Mouse (Mus musculus) testis, postnatal 10 days (tissue): ENCODE measurements around the gene Pp2d1.

Experiments used
- DNase-seq: peaks from one replicate; pipeline ENCODE4 v3.0.0; 2021; ENCODE audit warnings: low spot score

The Pp2d1 gene

DNA sequence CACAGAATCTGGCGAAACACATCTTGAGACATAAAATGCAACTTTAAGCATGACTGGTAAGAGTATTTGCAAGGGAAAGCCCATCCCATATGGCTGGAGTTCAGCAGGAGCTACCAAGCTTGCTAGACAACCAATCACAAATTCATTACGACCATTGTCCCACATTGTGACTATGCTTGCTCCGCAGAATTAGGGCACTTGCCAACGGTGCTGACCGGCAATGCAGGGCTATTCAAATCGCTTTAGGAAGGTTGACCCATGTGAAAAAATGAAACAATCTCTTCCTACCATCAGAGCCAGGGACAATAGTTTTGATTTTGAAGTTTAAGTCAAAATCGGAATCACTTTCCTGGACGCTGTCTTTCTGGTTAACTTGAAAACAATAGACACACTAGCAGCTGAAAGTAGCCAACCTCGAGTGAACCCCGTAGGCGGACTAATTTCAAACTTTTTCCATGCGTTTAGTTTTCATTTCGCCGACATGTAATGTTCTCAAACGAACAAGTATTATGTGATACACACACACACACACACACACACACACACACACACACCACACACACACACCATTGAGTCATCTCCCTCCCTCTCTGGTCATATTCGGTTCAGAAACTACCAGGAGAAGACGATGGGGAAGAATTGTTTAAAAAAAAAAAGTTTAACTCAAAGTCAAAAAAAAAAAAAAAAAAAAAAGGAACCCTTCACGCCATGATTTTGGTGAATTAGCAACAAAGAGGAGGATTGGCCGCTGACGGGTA is 27.1 kb upstream of the Pp2d1 start, which contains the start of gene Kat2b:
Gene Kat2b, plus strand, starts transcription at position 701 of the 758 bp plus-strand sequence.
- DNase-seq: peak; percentile 53

DNA sequence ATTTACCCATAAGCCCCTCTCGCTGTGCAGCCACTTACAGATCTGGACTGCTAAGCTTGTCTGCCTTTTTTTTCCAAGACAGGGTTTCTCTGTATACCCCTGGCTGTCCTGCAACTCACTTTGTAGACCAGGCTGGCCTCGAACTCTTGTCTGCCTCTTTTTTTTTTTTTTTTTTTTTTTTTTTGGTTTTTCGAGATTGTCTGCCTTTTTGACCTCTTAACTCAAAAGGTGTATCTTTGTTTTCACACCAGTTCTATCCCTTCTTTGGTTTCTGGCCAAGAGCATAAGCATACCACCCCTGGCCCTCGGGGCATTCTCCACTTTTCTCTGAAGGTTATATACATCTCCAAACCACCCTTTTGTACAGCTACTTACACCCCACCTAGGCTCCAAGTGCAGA is 25.6 kb upstream of the Pp2d1 start:
- no peak for DNase-seq

DNA sequence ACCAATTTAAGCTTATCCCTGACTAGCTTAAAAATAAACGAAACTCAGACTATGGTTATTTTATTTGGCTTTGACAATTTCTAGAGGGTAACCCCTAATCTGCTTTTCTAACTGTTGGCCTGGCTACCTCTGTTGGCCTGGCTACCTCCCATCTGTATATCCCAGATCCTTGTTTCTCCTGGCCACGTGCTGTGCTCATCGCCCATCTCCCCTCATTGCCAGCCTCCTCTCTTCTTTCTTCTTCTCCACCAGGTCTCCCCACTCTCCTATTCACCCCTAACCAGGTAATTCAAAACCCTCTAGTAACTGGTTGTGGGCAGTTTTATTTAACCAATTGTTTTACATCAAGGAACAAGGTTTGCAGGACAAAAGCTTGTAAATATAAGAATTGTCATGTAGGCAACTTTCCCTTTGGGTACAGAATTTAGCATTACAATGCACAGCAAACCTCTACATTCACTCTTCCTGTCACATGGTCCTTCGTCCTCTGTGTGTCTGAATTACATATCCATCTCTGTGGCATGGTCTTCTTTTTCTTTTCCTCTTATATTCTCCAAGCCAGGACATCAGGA is 22.3 kb upstream of the Pp2d1 start:
- DNase-seq: no peak

DNA sequence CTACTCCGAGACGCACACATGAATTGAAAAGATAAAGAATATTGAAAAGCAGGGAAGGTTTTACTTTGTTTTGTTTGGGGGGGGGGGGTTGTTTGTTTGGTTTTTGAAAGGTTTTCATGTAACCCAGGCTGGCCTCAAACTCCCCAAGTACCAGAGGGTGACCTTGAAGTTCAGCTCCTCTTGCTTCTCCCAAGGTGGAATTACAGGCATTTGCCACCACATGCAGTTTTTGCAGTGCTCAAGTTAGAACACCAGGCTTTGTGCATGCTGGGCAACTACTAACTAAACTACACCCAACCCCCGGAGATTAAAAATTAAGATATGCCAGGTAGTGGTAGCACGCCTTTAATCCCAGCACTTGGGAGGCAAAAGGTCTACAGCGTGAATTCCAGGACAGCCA is 20.4 kb upstream of the Pp2d1 start:
- DNase-seq: no peak

DNA sequence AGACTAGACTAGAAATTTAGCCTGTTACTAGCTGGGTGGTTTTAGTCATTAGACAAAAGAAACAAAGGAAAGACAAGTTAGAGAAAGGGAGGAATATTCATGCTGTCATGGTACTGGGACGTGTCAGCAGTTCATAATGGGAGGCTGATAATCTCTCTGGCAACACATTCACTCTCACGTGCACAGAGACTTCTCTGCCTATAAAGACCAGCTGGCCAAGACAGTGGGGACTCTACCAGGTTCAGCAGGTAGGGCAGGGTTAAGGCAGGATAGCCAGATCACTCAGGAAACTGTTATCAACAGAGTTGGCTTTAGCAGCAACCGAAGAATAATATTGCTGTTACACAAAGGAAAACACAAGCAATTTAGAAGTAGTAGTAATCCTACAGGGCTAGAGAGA is 18.2 kb upstream of the Pp2d1 start:
- no peak for DNase-seq

DNA sequence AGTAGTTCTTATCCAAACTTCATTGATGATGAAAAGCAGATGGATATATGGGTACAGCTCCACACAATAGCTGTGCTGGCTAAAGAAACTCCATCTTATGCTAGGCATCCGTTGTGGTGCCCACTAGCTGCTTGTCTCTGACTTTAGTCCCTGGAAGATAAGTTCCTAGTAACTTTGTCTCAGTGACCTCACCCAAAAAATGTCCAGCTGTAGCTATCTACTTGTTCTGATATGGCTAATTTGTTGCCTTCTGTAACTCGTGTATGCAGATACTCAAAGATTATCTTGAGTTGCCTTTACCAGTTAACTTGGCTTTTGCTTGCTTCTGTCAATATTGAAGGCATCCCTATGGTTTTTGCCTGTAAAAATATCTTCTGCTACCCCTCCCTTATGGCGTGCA is 15.6 kb upstream of the Pp2d1 start:
- no peak for DNase-seq

DNA sequence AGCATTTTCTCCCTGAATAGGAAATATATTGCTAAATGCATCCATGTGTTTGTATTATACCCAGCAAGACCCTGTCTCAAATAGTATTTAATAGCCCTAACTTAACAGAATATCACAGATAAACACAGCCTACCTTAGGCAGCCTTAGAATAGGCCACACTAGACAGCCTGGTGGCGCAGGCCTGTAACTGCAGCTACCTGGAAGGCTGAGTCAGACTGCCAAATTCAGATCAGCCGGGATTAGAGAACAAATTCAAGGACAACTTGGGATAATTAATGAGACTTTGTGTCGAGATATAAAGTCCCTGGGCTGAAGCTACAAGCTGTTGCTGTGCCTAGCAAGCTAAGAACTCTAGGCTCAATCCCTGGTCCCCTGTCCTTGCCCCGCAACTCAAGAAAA is 14.8 kb upstream of the Pp2d1 start:
- DNase-seq: no peak

DNA sequence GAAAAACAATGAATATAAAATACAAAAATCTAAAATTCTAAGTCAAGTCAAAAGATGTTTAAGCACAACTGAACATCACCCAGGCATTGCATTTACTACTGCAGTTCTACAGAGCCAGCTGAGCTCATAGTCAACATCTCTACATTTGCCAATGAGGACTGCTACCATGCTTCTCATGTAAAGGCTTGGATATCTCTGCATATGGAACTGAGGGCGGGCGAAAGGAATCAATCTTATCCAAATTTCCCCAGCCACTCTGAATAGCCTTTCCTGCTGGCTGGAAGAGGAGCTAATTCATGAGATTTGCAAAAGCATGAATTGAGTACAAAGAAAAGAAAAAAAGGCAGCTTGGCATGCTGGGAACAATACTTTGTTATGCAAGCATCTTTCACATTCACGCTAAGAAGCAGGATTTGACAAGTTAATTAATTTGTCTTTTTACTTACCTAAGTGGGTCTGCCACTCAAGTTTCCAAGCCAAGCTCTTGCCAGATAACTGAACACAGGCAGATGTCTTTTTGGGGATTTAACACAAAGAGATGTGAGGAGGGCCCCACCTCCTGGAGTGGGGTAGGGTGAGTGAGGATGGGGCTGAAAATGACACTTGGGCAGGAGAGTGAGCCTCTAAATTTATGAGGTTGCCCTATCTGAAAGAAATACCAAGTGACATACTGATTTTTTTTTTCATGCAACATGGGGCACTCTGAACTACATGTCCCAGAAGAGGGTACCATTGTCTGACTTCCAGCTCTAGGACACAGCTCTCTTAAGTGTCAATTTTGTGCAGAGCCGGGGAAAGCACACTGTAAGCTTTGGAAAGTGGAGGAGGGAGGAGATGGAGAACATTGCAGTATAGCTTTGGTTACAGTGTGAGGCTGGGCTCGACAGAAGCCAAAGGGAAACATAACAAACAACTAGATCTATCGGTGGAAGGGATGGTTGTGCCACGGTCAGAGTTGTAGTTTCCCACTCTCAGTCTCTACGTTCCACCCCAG is 12.4 kb upstream of the Pp2d1 start:
- DNase-seq: no peak

DNA sequence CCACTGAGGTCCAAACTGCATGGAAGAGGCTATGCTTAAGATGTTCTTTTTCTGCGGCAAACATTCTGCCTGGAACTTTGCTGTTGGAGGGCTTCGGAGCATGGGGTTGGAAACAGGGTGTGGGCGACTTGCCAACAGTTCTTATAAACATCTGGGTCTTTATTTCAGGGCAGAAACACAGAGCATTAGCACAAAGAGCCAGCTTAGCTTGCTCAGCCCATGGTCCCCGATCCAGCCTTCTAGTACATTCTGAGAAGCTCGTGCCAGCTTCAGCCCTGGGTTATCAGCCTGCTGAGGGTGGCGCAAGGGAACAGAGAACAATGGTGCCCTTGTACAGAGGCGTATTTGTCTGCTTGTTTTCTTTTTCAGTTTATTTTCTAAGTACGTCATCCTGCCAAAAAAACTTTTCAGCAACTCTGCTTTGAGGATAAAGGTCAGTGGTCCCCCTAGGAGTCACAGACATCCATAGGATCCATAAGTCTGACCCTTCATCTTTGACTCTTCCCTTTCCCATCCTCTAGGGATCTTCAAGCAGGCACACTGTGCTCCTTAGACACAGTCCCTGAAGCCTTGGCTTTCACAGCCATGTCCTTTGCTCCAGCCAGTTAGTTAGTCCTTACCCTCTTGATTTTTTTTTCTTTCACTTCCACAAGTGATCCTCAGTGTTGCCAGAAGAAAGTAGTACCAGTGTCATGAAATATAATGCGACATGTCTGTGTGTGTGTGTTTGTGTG is 4.5 kb upstream of the Pp2d1 start:
- DNase-seq: peak; percentile 72

DNA sequence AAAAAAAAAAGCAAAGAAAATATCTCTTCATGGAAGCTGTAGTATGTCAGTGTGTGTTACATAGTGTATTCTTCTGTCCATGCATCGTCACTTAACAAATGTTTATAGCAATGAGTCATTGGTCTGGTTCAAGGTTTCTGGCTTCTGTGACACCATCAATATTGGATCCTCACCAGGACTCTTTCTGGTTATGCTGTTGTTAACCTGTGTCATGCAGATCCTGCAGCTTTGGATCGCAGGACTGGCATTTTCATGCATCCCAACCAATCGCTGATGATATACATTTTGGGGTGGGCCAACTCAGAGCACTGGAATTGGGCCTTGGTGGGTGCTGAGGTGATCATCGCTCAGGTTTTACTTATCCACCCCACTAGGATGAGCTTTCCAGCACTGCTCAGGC is 3.3 kb upstream of the Pp2d1 start:
- DNase-seq: no peak

DNA sequence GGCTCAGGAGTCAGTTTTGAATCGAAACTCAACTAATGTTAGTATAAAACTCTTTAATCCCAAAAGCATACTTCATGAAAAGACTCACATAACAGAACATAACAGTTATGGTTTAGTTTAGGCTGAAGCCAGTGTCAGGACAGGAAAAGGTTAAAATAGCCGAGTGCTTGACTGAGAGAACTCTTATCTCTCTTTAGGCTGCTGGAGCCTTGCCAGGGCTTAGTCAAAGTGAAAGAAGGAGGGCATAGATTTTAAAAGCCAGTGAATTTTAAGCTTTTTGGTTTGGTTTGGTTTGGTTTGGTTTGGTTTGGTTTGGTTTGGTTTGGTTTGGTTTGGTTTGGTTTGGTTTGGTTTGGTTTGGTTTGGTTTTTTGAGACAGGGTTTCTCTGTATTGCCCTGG is 6.8 kb downstream of the Pp2d1 start:
- peak; percentile 51 for DNase-seq

DNA sequence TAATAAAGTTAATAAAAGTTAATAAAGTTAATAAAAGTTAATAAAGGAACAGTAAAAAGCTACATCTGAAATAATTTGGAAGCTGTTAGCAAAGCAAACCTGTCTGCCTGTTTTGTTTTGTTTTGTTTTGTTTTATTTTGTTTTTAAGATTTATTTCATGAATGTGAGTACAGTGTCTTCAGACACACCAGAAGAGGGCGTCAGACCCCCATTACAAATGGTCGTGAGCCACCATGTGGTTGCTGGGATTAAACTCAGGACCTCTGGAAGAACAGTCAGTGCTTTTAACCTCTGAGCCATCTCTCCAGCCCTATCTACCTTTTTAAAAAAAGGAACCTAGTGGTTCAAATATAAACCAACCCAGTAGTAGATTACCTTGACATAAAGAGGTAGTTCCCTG is 8.1 kb downstream of the Pp2d1 start:
- no peak for DNase-seq

DNA sequence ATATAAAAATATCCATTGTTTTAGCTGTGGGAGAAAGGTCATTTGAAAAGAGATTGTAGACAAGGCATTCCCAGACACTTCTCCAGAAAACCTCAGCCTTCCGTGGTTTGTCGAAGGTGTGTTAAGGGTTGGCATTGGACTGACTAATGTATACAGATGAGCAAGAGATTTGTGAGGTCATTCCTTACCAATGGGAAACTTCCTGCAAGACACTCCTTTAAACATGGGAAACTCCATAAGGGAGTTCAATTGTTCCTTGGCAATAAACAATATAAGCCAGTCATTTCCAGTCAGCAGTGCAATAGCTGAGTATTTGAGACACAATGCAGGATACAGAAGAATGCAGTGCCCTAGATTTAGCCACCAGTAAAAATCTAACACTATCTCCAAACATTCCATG is 11.2 kb downstream of the Pp2d1 start:
- DNase-seq: no peak

DNA sequence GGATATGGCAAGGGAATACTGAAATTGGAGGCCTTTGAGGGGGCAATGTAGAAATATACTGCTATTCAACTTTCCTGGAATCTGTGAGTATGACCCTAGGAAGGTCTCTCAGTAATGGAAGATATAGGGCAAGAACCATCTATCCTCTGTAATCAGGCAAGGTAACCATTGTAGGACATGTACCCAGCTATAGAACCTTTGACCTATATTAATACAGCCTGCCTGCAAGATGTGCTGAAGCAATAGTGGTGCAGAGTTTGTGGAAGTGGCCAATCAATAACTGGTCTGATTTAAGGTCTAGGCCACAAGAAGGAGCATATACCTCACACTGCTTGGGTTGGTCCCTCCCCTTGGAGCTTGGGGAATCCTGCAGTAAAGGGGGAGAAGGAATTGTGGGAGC is 18.7 kb downstream of the Pp2d1 start:
- no peak for DNase-seq

DNA sequence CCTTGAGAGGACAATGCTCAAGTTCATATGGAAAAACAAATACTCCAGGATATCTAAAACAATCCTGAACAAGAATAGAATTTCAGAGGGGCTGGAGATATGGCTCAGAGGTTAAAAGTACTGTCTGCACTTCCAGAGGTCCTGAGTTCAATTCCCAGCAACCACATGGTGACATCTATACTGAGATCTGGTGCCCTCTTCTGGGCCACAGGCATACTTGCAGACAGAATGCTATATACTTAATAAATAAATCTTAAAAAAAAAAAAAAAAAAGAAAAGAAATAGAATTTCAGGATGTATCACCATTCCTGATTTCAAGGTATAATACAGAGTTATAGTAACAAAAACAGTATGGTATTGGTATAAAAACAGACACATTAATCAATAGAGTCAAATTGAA is 19.9 kb downstream of the Pp2d1 start:
- DNase-seq: no peak

DNA sequence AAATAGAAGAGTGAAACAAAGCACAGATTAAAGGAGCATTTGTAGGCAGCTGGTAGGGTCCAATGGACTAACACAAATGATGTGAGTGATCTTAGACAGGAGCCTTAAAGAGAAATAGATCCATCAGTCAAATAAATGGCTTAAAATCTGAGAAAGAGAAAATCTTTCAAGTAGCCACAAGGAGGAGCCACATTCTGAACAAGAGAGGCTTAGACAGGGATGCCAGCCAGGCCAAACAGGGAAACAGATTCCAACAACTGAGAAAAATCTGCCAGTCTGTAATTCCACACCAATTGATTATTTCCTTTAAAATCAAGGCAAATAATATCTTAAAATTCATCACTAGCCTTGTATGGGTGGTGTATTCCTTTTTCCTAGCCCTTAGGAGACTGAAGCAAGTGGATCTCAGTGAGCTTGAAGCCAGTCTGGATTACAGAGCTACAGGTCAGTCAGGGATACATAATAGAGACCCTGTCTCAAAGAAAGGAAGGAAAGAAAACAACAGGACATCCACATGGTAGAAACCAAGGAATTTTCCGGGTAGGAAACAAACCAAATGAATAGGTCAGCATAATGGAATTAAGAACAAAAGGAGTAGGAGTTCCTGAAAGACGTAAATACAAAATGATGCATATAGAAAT is 26.8 kb downstream of the Pp2d1 start:
- DNase-seq: no peak

DNA sequence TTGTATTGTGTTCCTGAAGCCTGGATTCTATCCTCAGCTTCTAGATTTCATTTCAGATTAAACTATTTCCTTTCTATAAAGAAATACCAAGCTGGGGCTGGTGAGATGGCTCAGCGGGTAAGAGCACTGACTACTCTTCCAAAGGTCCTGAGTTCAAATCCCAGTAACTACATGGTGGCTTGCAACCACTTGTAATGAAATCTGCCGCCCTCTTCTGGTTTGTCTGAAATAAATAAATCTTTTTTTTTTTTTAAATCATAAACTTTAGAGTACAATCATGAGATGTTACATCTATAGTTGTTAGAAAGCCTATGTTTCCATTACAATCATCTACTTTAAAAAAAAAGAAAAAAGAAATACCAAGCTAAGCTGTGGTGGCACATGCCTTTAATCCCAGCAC is 36.3 kb downstream of the Pp2d1 start:
- DNase-seq: no peak

DNA sequence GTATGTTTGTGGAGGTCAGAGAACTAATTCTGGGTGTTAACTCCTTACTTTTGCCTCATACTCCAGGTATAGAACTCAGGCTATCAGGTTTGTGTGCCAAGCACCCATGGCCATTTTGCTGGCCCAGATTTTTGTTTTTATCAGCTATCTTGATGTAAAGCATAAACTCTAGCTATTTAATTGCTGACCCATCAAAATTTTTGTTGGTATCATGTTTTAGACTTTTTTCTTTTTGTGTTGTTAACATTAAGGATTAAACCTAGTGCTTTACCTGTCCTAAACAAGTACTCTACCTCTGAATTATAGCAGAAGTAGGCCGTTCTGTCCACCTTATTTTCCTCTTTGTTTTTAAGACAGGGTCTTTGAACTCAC is 50.3 kb downstream of the Pp2d1 start:
- DNase-seq: no peak

DNA sequence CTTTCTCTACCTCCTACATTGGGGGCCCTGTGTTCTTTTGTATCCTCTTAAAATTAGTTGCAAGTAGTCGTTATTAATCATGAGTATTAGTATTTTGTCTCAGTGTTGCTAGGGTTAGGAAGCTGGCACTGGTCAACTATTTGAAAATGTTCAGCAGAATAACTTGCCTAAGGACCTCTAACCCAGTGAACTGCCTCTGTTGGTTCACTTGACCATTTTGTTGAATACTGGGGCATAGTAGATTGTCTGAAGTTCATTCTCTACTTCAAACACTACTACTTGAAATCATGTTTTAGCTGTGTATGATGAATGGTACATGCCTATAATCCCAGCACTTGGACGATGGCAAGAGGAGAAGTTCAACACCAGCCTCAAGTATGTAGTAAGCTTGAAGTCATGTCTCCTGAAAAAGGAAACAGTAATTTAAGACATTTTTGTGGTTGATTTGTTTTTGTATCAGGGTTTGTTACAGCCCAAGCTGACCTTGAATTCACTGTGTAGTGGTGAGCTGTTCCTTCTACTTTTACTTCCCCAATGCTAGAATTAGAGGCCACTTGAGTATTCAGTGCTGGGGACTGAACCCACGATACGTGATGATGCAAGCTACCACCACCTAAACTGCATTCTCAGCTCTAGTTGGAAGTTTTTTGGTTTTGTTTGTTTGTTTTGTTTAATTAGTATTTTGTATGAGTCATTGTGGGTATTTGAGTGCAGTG is 50.8 kb downstream of the Pp2d1 start:
- no peak for DNase-seq

DNA sequence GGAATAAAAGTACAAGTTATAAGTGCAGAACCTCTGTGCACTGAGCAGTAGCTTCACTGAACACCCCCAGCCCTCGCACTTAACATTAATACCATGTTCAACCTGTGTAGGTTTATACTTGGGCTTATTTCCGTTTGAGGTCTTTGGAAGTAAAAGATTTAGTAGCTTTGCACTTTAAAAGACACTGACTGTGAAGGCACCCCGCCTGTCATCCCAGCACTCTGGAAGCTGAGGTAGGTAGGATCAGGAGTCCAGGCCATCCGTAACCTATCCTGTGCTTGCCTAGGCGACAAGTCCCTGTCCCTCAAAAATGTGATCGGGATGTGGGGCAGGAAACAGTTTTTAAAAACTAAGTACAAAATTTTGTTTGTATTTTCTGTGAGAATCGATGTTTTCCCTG is 58.8 kb downstream of the Pp2d1 start:
- DNase-seq: no peak

DNA sequence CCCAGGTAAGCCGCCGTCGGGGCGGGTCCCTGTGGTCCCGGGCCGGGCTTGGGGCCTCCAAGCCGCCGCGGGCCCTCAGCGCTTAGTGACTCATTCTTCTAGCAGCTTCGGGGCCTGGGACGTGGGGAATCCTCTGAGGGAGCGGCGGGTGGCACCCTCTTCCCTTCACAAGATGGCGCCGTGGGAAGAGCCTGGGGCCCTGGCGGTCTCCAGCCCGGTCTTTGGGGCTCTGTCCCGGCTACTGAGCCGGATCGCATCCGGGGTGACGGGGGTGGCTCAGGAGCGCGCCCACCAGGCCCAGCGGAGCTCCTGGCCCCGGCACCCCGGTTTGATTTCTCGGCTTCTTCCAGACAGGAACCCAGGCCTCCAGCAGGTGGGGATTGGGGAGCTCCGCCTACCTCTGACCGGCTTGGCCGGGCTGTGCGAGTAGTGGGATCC is 59.6 kb downstream of the Pp2d1 start:
- DNase-seq: peak; percentile 73
